Mouse (Mus musculus): Measurements from ENCODE around the gene Gm49395. TPM values are rescaled to one million over a fixed set of nuclear protein-coding genes. Genes with fewer than 3 reads are reported as not detected.

The Gm49395 gene
- total RNA-seq (2017) = not detected in 2 replicates

DNA sequence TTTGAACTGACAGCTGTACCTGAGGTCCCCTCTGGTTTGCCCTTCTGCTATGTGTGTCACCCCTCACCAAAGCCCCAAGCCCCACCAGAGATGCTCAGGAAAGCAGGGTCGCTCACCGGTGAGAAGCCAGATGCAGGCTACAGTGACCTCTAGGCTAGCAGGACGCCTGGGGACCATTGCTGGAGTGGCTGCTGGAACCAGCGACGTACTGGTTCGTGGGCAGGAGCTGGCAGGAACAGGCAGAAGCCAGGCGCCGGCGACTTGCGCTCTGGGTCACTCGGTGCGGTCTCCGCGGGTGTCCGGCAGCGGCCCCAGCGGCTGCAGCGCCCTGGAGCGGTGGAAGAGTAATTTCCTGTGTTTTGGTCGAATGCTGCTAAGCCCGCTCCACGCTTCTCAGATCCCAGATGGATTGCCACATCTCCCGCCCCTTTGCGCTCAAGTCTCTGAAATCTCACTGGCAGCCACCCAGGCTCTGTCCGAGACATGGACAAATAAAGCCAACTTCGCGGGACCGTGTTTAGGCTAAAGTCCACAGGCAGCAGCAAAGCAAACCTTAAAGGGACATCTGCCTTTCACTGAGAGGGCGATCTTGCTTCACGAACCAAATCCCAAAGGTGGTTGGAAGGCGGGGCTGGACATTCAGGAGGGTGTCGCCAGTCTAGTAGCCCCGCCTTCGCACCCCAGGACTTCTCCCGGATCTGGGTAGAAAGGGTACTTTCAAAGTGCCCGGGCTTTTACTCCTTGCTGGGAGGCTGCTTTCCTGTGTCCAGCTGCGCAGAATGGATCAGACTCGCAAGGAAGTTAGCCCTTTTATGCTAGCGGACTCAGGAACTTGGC lies at the start of gene Gm49395, which contains the start of gene Itga1:
TSS of gene Gm49395 (minus strand) at position 567 of the 837 bp plus-strand sequence.
TSS of gene Itga1 (minus strand) at position 610 of the 837 bp plus-strand sequence.
- ATAC-seq (ENCODE audit: extremely low read depth, insufficient number of reproducible peaks, low FRiP score, poor library complexity, severe bottlenecking) = 0 out of 2 replicates have a peak, but pooled peaks have one; percentile 23

DNA sequence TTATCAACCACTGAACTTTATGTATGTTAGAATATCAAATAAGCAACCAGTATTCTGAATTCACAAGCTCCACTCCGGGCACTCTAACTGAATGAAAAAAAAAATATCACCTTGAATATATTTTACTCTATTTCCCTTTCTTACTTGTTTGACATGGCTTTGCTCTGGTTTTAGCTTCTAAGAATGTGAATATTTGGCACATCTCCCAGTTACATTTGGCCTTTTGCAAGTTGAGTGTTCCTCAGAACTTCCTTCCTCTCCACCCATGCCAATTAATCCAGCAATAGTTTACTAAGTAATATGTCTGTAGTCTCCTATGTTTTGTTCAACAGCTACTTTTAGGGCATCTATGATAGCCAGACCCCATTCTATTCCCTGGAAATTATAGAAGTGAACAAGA lies 48.9 kb upstream of the Gm49395 start:
- ATAC-seq (ENCODE audit: extremely low read depth, insufficient number of reproducible peaks, low FRiP score, poor library complexity, severe bottlenecking) = no peak

DNA sequence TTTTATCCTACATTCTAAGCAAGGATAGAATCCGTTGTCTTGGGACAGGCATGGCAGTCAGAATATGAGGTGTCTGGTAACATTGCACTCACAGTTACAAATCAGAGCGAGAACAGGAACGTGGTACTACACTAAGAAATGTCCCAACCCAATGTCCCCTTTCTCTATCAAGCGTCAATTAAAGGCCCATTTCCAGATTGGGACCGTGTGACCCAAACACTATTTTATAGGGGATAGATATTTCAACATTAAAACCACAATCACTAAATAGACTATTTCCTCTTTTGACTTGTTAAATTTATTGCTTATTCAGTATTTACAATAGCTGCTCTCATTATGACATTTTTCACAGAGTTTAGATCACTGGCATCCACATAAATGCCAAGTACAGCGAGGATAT lies 48.1 kb upstream of the Gm49395 start:
- no peak for ATAC-seq (ENCODE audit: extremely low read depth, insufficient number of reproducible peaks, low FRiP score, poor library complexity, severe bottlenecking)

- ATAC-seq (ENCODE audit: extremely low read depth, insufficient number of reproducible peaks, low FRiP score, poor library complexity, severe bottlenecking) = no peak
These were observed 41.9 kb upstream of the Gm49395 start for GRCm38 (mm10) chr13:115143575-115143974.

DNA sequence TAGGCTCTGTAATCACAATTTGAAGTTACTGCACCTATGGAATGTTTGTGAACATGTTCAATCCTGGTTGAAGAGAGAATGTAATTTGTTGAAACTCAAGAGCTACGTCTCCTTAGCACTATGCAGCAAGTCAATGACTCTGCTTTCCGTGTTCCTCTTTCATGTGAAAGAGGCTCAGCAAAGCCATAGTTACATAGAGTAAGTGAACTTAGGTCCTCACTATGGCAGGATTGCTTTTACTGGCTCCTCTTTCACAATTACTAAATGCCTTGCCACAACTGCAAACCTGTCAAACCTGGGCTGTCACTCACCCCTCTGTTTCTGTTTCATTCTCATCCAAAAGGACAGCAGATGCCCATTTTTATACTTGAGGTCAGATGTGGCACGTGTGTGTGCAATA lies 40.3 kb upstream of the Gm49395 start:
- no peak for ATAC-seq (ENCODE audit: extremely low read depth, insufficient number of reproducible peaks, low FRiP score, poor library complexity, severe bottlenecking)

DNA sequence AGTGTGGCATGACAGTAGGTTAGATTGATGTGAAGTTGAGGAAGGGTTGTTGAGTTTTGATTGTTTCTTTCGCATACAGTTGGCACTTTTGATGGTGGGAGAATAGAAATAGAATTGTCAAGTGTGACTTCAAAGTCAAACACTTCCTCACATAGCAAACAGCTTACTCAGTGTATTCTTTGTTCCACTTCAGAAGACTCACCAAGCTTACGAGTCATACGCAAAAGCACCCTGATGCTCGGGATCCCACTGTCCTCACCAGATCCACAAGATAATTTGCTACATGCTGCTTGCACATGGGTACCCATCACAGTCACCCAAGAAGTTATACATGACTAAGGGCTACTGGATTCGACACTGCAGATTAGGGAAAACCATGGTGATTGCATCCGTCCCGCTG lies 36.8 kb upstream of the Gm49395 start:
- ATAC-seq (ENCODE audit: extremely low read depth, insufficient number of reproducible peaks, low FRiP score, poor library complexity, severe bottlenecking) = no peak

DNA sequence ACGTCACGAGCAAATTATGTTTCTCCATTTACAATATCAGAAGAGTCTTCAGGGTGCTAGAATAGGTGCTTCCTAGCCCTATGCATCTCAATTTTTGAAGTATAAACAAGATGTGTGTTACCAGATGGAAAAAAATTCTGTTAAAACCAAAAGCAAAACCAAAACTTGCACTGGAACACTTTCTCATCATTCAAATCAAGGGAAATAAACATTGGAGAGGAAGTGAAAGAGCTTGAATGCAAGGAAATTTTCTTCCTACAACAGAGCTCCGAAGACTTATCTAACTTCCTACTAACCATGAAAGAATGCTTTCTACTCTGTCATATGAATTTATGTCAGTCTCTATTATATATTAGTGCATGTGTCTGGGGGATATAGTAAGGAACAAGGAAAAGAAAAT lies 35.0 kb upstream of the Gm49395 start:
- no peak for ATAC-seq (ENCODE audit: extremely low read depth, insufficient number of reproducible peaks, low FRiP score, poor library complexity, severe bottlenecking)

- no peak for ATAC-seq (ENCODE audit: extremely low read depth, insufficient number of reproducible peaks, low FRiP score, poor library complexity, severe bottlenecking)
These were observed 30.7 kb upstream of the Gm49395 start for GRCm38 (mm10) chr13:115132435-115132834.

- ATAC-seq (ENCODE audit: extremely low read depth, insufficient number of reproducible peaks, low FRiP score, poor library complexity, severe bottlenecking) = no peak
These were observed 29.7 kb upstream of the Gm49395 start for GRCm38 (mm10) chr13:115131381-115131780.

- ATAC-seq (ENCODE audit: extremely low read depth, insufficient number of reproducible peaks, low FRiP score, poor library complexity, severe bottlenecking) = no peak
These were observed 28.3 kb upstream of the Gm49395 start for GRCm38 (mm10) chr13:115130035-115130434.

DNA sequence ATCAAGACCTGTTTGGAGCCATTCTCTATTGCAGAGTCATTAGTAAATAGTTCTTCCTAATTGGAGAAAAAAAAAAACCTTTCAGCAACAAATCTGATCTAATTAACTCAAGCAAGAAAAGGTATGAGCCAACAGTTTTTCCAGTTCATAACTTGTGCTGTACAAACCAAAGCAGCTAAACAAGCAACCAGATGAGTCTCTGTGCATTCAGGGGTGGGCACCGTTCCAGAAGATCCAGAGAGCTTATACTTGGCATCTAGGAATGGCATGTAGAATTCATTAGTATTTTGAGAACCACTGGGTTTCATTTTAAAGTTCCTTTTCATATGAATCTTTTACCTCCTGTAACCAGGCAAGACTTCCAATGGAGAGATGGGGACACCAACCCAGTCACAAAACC lies 26.1 kb upstream of the Gm49395 start:
- no peak for ATAC-seq (ENCODE audit: extremely low read depth, insufficient number of reproducible peaks, low FRiP score, poor library complexity, severe bottlenecking)

GRCm38 (mm10) chr13:115126534-115126933 lies 24.8 kb upstream of the Gm49395 start:
- ATAC-seq (ENCODE audit: extremely low read depth, insufficient number of reproducible peaks, low FRiP score, poor library complexity, severe bottlenecking) = no peak

- ATAC-seq (ENCODE audit: extremely low read depth, insufficient number of reproducible peaks, low FRiP score, poor library complexity, severe bottlenecking) = no peak
These were observed 23.4 kb upstream of the Gm49395 start for GRCm38 (mm10) chr13:115125130-115125529.

- no peak for ATAC-seq (ENCODE audit: extremely low read depth, insufficient number of reproducible peaks, low FRiP score, poor library complexity, severe bottlenecking)
These were observed 22.8 kb upstream of the Gm49395 start for GRCm38 (mm10) chr13:115124521-115124920.

- ATAC-seq (ENCODE audit: extremely low read depth, insufficient number of reproducible peaks, low FRiP score, poor library complexity, severe bottlenecking) = no peak
These were observed 17.0 kb upstream of the Gm49395 start for GRCm38 (mm10) chr13:115118756-115119155.

GRCm38 (mm10) chr13:115118195-115118594 lies 16.5 kb upstream of the Gm49395 start:
- no peak for ATAC-seq (ENCODE audit: extremely low read depth, insufficient number of reproducible peaks, low FRiP score, poor library complexity, severe bottlenecking)

- no peak for ATAC-seq (ENCODE audit: extremely low read depth, insufficient number of reproducible peaks, low FRiP score, poor library complexity, severe bottlenecking)
These were observed 15.4 kb upstream of the Gm49395 start for GRCm38 (mm10) chr13:115116930-115117621.

DNA sequence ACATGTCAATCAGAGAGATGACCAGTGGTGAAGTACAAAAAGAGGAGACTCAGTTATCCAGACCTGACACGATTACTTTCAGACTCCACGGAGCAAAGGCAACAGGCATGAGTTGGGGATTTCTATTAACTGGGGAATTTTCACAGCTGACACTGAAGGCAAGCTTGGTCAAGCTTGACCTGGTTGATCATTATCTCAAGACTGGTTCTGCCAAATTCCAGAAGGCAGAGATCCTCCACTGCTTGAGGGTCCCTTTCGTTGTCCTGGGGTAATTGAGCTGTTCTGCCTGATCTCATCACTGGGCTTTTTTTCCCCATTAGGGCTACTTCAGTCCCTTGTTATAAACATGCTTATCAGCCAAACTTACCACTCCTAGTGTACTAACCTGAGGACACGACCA lies 7.9 kb upstream of the Gm49395 start:
- no peak for ATAC-seq (ENCODE audit: extremely low read depth, insufficient number of reproducible peaks, low FRiP score, poor library complexity, severe bottlenecking)

DNA sequence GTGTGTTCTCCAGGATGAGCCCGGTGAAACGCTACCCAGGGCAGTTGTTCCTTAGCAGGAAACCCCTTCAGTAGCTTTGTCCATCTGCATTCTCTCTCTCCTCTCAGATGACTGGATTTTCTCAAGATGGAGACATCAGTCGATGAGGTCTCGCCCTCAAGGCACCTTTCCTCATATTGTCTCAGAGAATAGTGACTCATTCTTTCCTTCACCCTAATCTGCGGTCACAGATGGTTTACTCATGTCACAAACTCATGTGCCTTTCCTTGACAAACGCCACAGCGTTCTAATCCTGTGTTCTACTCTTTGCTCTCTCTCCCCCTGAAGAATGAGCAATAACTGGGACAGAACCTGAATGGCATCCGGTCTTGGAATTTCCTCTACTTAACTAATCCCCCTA lies 5.7 kb upstream of the Gm49395 start:
- no peak for ATAC-seq (ENCODE audit: extremely low read depth, insufficient number of reproducible peaks, low FRiP score, poor library complexity, severe bottlenecking)

- ATAC-seq (ENCODE audit: extremely low read depth, insufficient number of reproducible peaks, low FRiP score, poor library complexity, severe bottlenecking) = no peak
These were observed 4.5 kb upstream of the Gm49395 start for GRCm38 (mm10) chr13:115106183-115106582.
